Mouse (Mus musculus) induced T-regulatory cell, adult 2 months (primary cell): ENCODE data around the gene Ano9.

Experiments
- DNase-seq: peaks from one replicate; pipeline ENCODE4 v3.0.0-alpha.2; 2012; ENCODE audit warnings: low read depth

Gene Ano9

DNA sequence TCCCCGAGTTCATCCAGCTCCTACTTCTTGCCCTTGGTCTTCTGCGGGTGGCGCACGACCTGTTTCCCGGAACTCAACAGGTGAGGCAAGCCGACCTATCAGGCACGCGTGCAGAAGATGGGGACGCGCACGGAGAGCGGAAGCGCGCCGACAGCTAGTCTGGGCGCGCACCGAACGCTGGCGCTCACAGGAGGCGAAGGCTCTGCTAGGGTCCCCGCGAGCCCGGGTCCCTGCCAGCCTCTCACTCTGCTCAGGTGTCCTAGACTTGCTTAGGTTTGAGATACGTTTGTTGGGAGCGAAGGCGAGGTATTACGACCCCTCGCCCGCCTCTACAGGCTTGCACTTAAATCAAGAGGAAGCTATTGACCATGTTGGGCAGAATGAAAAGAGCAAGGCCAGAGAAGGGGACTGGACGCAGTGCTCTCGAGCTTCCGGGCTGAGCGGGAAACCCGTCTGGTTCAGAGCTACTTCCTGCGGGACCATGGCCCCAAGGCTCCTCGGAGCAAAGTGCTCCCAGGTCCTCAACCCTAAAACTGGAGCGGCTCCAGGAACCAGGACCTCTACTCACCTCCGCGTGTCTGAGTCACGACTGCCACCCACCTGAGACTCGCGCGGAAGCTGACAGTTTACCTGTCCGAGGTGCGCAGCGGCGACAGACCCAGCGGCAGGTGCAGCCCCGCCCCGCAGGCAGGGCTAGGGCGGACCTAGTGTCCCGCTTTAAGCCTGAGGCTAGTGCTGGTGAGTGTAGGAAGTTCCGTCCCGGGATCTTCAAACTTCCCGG, 17.5 kb downstream of the Ano9 start, which contains the start of gene Sigirr:
TSS of gene Sigirr (minus strand) at position 662 of the 781 bp plus-strand sequence.
- DNase-seq = peak; percentile 82

DNA sequence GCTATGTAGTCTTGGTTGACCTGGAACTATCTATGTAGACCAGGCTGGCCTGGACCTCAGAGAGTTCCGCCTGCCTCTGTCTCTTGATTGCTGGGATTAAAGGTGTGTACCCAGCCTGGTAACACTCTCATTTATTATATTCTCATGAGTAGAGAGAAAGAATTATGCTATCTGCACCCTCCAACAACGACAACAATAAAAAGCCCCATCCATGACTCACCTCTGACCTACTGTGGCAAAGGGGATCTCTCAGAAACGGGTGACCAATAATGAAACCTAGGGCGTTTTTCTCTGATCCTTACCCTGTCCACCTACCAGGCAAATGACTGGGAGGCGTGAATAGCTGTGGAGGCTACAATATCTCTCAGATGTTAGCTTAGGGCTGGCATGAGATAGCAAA, 20.4 kb downstream of the Ano9 start:
- peak; percentile 80 for DNase-seq

DNA sequence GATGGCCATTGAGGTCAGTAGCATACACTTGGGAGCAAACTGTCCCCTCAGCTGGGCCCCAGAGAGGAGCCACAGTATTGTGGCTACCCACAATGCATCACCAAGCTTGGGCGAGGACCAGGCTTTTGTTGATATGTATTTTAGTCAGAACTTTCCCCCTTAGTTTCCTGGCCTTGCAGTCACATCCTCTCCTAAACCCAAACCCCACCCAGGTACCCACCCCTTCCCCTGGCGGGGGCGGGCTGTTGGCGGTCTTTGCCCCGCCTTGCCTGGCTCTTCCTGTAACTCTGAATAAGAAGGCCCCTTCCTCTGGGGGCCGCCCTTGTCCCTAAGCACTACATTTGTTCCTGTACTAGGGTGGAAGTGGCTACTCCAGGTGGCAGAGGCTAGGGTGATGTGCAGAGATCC, 21.0 kb downstream of the Ano9 start:
- peak; percentile 97 for DNase-seq

DNA sequence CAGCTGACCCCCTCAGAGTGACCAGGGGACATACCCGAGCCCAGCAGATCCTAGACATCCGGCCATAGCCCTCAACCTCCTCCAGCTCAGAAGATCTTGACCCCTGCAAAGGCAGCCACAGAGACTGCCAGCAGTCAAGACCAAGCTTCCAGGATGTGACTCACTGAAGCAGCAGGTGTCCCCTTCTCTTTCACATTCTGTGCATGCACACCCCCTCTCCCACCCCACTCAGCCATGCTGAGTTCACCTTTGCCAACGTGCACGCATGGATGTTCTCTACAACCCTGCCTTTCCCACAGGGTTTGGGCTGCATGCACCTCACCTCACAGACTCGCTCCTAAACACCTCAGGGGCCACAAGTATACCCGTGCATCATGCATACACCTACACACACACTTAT, 21.6 kb downstream of the Ano9 start:
- DNase-seq = peak; percentile 70

DNA sequence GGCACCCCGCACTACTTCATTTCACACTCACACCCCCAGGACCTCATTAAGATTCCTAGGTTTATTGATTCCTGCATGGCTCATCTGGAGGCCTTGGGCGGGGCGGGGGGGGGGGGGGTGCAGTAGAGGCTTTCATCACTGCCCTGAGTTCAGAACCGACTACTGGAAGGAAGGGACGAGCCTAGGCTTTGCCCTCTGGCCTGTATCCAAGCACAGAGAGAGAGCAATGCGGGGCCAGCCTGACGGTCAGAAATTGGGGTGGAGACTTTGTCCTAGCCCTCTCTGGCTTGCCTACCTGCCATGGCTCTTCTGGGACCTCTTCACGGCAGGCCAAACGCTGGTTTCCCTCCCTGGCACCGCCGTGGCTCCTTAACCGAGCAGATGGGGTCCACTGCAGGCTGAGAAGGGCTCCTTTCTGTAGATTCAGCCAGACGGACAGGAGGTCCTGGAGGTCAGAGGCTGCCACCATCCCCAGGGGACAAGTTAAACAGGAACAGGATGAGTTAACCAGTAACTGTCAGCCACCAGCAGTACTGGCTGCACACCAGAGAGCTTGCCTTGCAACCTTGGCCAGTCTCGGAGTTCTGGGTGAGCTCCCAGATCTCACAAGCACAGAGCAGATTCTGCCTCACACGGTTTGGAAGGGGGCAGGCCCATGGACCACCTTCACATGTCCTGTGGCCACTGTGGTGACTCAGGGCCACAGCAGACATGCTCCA, 23.0 kb downstream of the Ano9 start:
- DNase-seq = no peak

DNA sequence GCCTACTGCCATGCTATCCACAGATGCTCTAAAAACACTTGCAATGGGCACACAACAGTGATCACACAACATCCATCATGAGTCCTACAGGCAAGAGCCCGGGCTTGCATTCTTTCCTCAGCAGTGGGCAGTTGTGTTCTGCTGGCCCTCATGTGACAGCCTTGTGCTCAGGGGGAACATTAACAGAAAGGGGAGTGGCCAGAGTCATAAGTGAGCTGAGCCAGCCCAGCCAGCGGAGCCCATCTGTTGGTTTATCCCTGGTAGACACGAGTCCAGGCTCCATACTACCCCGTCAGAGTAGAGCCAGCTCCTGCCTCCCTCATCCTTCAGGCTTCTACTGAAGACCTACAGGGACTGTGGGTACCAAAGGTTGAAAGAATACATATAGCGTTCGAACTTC, 23.7 kb downstream of the Ano9 start:
- no peak for DNase-seq

DNA sequence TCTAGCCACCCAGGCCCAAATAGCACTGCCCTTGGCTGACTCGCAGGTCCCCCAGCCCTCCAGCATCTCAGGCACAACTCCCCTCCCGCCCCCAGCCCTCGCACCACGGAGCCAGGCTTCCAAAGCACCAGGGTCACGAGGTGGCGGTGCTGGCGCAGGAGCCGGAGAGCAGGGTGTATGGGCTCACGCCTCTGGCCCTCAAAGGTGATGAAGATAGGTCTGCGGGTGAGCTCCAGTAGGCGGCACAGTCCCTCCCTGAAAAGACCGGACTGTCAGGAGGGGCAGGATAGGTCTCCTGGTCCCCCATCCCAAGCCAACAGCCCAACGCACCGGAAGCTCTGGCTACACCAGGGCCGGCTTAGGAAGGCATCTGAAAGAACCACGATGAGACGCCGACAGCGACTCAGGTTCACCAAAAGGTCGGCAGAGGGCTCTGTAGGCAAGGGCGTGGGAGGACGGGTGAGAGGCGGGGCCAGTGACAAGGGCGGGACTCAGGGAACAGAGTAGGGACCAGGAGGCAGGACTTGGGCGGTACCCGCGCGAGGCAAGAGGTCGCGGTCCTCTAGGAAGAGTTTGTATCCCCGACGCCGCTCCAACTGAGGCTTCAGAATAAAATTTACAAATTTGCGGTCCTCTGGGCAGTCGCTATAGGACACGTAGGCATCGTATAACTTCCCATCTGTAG, 25.4 kb downstream of the Ano9 start:
- DNase-seq = peak; percentile 94

DNA sequence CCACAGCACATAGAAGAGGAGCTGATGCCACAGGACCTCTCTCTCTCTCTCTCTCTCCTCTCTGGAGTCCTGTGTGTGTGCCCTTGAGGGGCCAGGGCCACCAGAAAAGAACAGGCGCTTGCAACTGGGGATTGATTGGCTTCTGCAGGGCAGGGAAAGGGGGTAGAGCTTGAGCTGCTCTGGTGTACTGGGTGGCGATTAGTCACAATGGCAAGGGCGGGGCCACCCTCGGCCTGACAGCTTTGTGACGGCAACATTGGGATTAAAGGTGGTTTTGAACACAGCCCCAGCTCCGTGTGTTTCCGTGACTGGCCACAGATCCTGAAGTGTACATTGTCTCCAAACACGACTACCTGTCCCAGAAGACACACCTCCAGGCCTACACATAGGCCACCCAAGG, 27.4 kb downstream of the Ano9 start:
- peak; percentile 21 for DNase-seq

DNA sequence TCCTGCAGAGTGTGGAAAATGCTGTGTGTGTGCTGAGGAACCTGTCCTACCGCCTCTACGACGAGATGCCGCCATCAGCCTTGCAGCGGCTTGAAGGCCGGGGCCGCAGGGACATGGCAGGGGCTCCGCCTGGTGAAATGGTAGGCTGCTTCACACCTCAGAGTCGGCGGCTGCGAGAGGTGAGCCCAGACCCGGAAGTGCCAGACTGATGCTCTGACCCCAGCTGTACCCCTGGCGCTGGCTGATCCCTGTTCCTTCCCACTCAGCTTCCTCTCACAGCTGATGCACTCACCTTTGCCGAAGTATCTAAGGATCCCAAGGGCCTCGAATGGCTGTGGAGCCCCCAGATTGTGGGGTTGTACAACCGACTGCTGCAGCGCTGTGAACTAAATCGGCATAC, 29.1 kb downstream of the Ano9 start:
- DNase-seq = peak; percentile 70

DNA sequence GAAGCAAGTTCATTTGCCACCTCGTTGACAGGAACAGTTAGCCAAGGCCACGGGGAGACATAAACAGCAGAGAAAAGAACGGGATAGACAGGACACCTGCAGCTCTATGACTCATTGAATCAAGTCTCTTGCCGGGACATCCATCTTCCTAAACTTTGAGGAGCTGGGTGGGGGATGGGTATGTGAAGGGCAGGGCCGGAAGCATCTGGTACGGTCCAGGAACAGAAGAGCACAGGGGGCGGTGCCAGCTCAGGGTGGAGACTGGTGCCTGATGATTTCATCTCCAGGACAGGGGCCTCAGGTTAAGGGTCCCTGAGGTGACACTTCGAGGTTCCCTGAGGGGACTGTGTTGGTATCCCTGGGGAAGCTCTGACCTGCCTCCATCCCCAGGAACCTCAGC, 29.7 kb downstream of the Ano9 start:
- DNase-seq = peak; percentile 82

DNA sequence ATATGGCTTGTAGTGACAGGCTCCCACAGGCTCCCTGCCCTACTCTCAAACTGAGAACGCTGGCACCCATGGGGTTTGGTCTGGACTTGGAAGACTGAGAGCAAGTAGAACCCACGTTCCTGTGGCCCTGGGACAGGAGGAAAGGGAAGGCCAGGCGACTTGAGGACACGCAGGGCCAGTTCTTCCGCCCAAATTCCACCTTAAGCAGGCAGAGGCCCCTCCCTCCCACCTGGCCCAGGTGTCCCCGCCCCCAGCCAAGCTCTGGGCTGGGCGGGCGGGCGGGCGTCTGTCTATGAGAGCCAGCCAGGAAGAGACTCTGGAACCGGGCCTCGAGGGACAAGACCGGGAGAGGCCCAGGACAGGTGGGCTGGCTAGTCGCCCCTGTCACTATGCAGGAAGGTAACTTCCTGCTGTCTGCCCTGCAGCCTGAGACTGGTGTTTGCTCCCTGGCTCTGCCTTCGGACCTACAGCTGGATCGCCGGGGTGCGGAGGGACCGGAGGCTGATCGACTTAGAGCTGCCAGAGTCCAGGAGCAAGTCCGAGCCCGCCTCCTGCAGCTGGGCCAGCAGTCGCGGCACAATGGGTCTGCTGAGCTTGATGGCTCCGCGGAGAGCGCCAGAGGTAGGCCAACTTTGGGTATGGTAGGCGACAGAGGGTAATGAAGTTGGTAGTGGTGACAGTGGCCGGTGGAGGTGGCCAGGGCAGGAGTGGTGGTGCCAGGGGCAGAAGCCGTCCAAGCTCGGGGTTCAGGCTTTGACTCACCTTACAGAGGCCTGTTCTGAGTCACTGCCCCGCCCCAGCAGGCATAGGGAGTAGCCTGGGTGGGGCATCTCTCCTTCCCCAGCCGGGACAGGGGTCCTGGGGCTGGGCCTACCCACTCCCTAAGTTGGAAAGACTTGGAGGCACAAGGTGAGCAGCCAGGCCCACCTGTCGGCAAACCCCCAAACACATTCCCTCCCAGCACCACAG, 37.8 kb downstream of the Ano9 start:
- no peak for DNase-seq

DNA sequence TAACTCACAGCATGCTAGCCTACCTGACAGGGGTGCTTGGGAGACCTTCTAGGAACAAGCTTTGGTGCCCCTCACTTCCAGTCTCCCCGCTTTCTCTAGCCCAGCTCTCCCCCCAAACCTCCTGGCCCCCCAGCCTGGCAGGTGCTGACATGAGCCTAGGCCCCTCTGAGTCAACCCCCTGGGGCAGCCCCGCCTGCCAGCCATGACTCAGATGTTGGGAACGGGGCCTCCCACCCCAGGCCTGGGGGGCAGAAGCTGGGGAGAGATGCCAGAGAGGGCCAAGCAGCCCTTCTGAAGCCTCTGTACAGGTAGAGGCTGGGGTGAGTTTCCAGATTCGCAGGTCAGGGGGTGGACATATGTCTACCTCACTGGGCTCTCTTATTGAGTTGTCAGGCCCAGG, 38.7 kb downstream of the Ano9 start:
- DNase-seq = no peak

DNA sequence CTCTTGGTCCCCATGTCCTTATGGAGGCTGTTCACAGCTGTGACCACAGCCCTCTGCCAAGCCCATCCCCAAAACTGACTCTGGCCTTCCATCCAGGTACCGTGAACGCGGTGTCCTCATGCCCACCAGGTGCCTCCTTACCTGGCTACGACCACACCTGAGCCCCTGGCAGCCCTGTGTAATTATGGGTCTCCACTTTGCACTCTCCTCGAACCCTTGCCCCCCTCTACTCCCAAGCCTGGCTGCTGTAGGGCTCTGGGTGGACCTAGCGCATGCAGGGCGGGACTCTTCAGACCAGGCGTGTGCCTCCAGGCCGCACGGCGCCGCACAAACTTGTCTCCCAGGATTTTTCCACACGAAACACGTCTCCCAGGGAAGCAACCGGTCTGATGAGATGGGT, 39.8 kb downstream of the Ano9 start, which contains the start of gene Pkp3:
TSS of gene Pkp3 (plus strand) at position 378 of the 400 bp plus-strand sequence.
- no peak for DNase-seq

DNA sequence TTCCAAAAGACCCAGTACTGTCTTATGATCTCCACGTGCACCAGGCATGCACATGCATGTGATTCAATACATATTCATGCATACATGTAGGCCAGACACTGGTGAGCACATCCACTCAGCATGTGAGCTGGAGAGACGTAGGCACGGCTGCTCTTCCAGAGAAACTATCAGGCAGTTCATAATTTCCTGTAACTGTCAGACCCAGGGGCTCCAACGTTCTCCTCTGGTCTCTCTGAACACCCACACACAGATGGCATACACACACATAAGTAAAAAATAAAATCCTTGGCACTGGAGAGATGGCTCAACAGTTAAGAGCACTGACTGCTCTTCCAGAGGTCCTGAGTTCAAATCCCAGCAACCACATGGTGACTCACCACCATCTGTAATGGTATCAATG, 43.8 kb downstream of the Ano9 start:
- peak; percentile 21 for DNase-seq

DNA sequence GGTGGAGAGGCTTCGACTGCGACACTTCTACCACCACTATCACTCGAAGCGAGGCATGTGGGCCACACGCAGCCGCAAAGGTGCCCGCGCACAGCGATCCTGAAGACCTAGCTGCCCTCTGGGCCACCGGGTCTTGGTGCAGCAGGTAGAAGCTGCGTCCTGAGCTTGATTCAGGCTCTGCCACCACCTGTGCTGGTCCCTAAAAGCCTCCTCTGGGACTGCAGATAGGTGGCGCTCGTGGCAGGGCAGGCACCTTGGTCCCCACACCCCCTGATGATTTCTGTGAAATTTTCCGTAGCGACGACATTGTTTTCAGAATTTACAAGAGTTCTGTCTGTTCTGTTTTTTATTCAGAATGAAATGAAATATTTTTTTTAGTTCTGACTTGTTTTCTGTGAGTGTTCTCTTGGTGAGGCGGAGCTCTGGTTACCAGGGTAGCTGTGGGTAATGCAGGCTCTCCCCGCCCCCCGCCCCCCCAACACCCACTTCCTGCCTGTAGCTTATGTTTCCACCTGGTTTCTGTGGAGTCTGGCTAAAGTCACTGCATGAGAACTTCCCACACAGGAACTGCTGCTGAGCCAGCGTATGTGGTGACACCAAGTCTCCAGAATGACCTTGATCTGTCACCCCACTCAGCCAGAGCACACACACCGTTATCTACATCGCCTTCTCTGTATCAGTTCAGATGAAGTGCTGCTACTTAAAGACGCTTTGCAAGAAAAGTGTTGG, 45.4 kb downstream of the Ano9 start:
- peak; percentile 95 for DNase-seq

DNA sequence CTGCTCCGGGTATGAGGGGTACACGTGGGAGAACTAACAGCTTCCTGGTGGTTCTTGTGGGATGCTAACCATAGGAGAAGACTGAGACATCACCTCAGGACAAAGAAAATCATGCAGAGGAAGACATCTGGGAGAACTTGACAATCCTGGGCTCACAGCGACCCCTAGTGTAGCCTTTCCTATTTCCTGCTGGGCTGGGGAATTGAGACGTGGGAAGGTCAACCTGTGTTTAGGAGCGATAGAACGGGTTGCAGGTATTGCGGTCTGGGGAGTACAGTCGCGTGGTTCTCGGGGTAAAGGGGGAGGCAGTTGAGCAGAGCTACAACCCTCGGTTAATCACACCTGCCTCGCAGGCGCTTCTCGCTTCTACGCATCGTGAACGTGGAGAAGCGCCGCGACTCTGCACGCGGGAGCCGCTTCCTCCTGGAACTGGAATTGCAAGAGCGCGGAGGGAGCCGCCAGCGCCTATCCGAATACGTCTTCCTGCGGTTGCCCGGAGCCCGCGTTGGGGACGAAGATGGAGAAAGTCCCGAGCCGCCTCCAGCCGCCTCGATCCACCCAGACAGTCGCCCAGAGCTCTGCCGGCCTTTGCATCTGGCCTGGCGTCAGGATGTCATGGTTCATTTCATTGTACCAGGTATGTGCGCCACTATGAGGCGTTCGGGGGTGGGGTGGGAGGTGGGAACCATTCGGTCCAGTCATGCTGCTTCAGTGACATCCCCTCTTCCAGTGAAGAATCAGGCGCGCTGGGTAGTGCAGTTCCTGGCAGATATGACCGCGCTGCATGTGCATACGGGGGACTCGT, 47.3 kb downstream of the Ano9 start:
- DNase-seq = peak; percentile 90

DNA sequence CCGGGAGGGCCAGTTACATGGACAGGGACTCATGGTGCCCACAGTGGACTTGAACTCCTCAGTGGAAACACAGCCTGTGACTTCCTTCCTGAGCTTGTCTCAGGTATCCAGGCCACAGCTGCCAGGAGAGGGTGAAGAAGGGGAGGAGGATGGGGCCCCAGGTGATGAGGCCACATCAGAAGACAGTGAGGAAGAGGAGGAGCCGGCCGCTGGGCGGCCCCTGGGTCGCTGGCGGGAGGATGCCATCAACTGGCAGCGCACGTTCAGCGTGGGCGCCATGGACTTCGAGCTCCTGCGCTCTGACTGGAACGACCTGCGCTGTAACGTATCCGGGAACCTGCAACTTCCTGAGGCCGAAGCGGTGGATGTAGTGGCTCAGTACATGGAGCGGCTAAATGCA, 49.3 kb downstream of the Ano9 start:
- peak; percentile 33 for DNase-seq

DNA sequence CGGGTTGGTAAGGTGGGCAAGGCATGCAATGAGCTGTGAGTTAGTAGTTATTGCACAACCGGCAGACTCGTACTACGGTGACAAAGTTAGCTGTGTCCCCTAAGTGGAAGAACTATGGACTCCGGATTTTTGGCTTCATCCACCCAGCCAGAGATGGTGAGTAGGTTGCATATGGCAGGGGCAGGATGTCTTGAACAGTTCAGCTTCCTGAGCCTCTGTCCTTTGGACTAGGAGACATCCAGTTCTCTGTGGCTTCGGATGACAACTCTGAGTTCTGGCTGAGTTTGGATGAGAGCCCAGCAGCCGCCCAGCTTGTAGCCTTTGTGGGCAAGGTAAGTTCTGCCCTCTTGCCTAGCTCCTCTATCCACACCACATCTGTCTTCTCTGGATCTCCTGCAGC, 53.0 kb downstream of the Ano9 start:
- no peak for DNase-seq

DNA sequence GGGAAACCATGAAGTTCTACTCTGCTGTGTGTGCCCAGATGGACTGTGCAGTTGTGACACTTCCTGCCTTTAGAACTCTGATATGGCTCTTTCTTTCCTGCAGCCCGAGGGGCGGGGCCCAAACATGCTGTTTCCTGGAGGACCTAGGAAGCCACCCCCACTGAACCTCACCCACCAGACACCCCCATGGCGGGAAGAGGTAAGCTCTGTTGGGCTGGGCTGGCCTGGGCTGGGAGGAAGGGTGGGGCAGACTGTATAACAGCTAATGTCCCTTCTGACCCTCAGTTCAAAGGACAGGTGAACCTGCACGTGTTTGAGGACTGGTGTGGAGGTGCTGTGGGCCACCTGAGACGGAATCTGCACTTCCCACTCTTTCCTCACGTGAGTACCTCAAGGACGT, 53.4 kb downstream of the Ano9 start:
- peak; percentile 79 for DNase-seq

DNA sequence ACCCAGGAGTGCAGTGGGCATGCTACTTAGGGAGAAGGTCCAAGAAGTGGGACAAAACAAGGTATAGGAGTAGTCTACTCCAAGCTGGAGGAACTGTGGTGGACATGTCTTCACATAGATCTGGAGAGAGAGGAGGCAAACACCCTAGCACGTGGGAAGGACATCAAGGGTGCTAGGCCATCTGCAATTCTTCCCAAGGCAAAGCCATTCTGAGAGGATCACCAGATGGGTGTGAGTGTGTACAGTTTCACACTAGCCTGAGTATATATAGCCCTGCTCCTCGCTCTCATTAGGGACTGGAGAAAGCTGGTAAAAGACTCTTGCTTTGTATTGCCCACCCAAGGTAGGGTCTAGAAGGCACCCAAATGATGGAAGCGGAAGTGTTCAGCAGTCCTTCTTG, 54.3 kb downstream of the Ano9 start:
- DNase-seq = no peak
